Mouse (Mus musculus): Measurements from ENCODE around the gene Tspan33. TPM values are rescaled to one million over a fixed set of nuclear protein-coding genes. Genes with fewer than 3 reads are reported as not detected.

Tspan33 gene
- polyA plus RNA-seq, 1 experiment from 2014 or later: 10.1 TPM

DNA sequence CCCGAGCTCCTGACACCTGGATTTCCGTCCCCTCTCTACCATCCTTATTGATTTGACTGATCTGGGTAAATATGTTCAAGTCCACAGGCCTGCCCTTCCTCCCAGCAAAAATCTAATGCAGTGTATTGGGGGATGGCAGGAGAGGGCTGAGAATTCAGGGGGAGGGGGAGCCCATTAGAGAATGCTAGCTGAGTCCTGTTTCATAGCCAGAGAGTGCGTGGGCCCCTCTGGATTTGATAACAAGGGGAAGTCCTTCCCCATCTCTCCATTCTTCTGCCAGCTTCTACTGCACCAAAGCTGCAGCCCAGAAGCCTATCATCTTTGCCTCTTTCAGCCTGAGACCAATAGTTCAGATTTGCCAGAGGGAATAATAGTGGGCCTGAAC is 1.3 kb downstream of the Tspan33 start:
- H3K4me3 ChIP-seq (ENCODE audit: low read depth, low read length): no peak overlapping the region
- WGBS: 55% methylated on average over 3 of the region's 3 CpGs
- peak overlapping the region; percentile 92 for H3K4me2 ChIP-seq (ENCODE audit: low read length)

DNA sequence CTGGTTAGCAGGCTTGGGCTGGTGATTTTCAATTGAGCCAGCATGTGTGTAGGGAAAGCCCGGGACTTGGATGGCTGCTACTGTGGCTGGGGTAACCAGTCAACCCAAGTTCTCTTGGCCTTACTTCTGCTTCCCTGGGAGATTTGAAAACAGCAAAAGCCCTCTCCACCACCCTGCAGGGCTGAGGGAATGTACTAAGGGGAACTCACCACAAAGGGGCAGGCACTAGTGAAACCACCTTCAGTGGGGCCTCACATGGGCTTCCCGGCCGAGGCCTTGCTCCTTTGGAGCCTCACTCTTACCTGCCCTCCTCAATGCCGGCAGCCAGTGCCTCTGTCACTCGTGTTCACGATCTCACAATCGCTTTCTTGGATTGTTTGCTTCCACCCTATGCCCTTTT is 2.0 kb downstream of the Tspan33 start:
- Histone ChIP-seq H3K9me3 (replicated peaks; ENCODE audit: control insufficient read depth, low read length, poor library complexity, severe bottlenecking) (no peaks in the 10 kb centered on the region), H3K27me3 (ENCODE audit: control insufficient read depth, insufficient read depth, low read depth, low read length) (no peaks in the 10 kb centered on the region; the same call in 1 of the 2 replicates), H3K4me1 (ENCODE audit: control insufficient read depth, insufficient read depth, low read length) (peaks cover 9% of the 10 kb centered on the region), H3K4me3 (ENCODE audit: low read depth, low read length) (no peak overlapping the region), H3K4me2 (ENCODE audit: low read length) (no peak overlapping the region), H3K9ac (ENCODE audit: low read depth, low read length) (no peak overlapping the region), H3K36me3 (ENCODE audit: control insufficient read depth, insufficient read depth, low read length) (no peaks in the 10 kb centered on the region), H3K27ac (ENCODE audit: low read length) (no peak overlapping the region)
- ATAC-seq: no peak
- 79% methylated on average over 7 of the region's 7 CpGs for WGBS

More for the DNA sequence above, 1.3 kb downstream of the Tspan33 start:
- no peaks in the 10 kb centered on the region for H3K36me3 ChIP-seq (ENCODE audit: control insufficient read depth, insufficient read depth, low read length)
- H3K27ac ChIP-seq (ENCODE audit: low read length): no peak overlapping the region
- no peak overlapping the region for H3K9ac ChIP-seq (ENCODE audit: low read depth, low read length)
- no peak for ATAC-seq
- no peaks in the 10 kb centered on the region for H3K9me3 ChIP-seq (replicated peaks; ENCODE audit: control insufficient read depth, low read length, poor library complexity, severe bottlenecking)
- peaks cover 9% of the 10 kb centered on the region for H3K4me1 ChIP-seq (ENCODE audit: control insufficient read depth, insufficient read depth, low read length)
- H3K27me3 ChIP-seq (ENCODE audit: control insufficient read depth, insufficient read depth, low read depth, low read length): no peaks in the 10 kb centered on the region; the same call in 1 of the 2 replicates

DNA sequence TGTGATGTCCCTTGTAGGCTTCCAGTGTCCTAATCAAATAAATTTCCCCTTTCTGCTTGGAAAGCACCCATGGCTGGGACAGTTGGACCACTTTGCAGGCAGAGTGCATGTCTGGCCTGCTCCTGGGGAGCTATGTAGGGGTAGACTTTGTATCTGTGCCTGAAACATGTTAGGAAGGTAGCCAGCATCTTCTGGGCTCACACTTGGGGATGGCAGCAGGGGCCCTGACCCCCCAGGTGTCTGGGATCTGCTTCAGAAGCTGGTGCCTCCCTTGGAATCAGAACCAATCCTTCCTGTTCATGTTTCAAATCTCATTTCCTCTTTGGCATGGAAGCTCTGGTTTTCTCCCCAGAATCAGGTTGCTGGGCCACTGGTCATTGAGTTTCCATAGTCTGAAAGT is 3.1 kb downstream of the Tspan33 start:
- no peak for ATAC-seq
- Histone ChIP-seq H3K36me3 (ENCODE audit: control insufficient read depth, insufficient read depth, low read length) (no peaks in the 10 kb centered on the region), H3K27ac (ENCODE audit: low read length) (no peak overlapping the region), H3K4me2 (ENCODE audit: low read length) (no peak overlapping the region), H3K9ac (ENCODE audit: low read depth, low read length) (no peak overlapping the region), H3K4me1 (ENCODE audit: control insufficient read depth, insufficient read depth, low read length) (peaks cover 9% of the 10 kb centered on the region), H3K9me3 (replicated peaks; ENCODE audit: control insufficient read depth, low read length, poor library complexity, severe bottlenecking) (no peaks in the 10 kb centered on the region), H3K4me3 (ENCODE audit: low read depth, low read length) (no peak overlapping the region), H3K27me3 (ENCODE audit: control insufficient read depth, insufficient read depth, low read depth, low read length) (no peaks in the 10 kb centered on the region; the same call in 1 of the 2 replicates)

DNA sequence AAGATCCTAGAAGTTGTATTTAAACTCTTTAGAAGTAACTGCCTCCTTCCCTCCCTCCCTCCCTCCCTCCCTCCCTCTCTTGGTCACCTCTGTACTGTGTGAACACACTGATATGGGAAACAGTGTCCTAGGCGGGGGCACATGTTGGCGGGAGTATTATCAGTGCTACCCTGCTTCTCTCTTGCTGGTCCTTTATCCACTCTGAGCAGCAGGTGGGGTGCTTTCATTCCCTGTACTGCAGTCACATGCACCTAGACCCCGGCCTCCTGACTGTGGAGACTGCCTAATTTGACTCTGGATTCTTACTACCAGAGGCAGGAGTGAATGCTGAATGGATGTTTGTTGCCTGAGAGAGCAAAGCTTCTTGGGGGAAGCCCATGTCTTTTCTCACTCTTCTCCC is 3.5 kb downstream of the Tspan33 start:
- Histone ChIP-seq H3K36me3 (ENCODE audit: control insufficient read depth, insufficient read depth, low read length) (no peaks in the 10 kb centered on the region), H3K4me2 (ENCODE audit: low read length) (no peak overlapping the region), H3K4me1 (ENCODE audit: control insufficient read depth, insufficient read depth, low read length) (peaks cover 9% of the 10 kb centered on the region), H3K27ac (ENCODE audit: low read length) (no peak overlapping the region), H3K9ac (ENCODE audit: low read depth, low read length) (no peak overlapping the region), H3K4me3 (ENCODE audit: low read depth, low read length) (no peak overlapping the region), H3K27me3 (ENCODE audit: control insufficient read depth, insufficient read depth, low read depth, low read length) (no peaks in the 10 kb centered on the region; the same call in 1 of the 2 replicates), H3K9me3 (replicated peaks; ENCODE audit: control insufficient read depth, low read length, poor library complexity, severe bottlenecking) (no peaks in the 10 kb centered on the region)
- no peak for ATAC-seq
- WGBS: 49% methylated on average over 3 of the region's 3 CpGs

DNA sequence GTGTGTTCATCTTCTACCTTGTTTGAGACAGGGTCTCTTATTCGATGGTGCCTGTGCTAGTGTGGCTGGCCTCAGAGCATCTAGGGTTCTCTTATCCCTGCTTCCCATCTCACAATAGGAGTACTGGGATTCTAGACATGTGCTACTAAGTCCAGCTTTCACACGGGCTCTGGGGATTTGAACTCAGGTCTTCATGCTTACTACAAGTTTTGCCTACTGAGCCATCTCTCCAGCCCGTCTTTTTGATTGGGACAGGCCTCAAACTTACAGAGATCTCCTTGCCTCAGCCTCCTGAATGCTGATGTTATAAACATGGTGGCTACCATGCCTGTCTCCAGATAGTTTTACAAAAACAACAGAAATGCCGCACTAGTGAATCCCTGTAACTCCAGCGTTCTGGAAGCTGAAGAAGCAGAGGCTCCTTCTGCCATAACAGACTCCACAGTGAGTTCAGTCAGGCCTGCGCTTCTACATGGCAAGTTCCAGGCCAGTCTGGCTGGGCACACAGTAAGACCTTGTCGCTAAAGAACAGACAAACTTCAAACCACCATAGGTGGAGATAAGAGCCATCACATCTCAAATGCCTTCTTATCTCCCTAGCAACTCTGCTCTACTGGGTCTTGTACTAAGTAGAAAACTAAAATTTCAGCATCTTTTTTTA is 5.2 kb downstream of the Tspan33 start:
- no peaks in the 10 kb centered on the region for H3K36me3 ChIP-seq (ENCODE audit: control insufficient read depth, insufficient read depth, low read length)
- no peaks in the 10 kb centered on the region for H3K9me3 ChIP-seq (replicated peaks; ENCODE audit: control insufficient read depth, low read length, poor library complexity, severe bottlenecking)
- no peak overlapping the region for H3K4me2 ChIP-seq (ENCODE audit: low read length)
- H3K27ac ChIP-seq (ENCODE audit: low read length): no peak overlapping the region
- 94% methylated on average over 7 of the region's 7 CpGs for WGBS
- no peaks in the 10 kb centered on the region for H3K27me3 ChIP-seq (ENCODE audit: control insufficient read depth, insufficient read depth, low read depth, low read length)
- no peak for ATAC-seq
- H3K4me3 ChIP-seq (ENCODE audit: low read depth, low read length): no peak overlapping the region
- peaks cover 6% of the 10 kb centered on the region for H3K4me1 ChIP-seq (ENCODE audit: control insufficient read depth, insufficient read depth, low read length)
- H3K9ac ChIP-seq (ENCODE audit: low read depth, low read length): no peak overlapping the region

DNA sequence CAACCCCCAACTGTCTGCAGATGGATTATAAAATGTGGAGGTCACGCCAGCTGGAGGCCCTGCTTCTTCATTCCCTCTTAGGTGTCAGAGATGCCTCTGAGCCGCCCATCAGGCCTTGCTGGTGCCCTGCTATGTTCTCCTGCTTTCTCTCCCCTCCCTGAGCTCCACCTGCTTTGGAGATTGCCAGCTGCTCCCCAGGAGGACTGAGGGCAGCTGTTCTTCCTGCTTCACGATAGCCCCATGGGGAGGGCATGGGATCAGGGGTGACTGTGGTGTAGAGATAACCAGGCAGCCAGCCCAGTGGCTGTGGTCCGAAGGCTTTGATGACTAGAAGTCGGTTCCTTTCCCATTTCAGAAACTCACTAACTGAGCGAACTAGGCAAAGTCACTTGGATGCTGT is 7.0 kb downstream of the Tspan33 start:
- Histone ChIP-seq H3K9ac (ENCODE audit: low read depth, low read length) (no peak overlapping the region), H3K4me2 (ENCODE audit: low read length) (no peak overlapping the region), H3K4me1 (ENCODE audit: control insufficient read depth, insufficient read depth, low read length) (no peaks in the 10 kb centered on the region), H3K27me3 (ENCODE audit: control insufficient read depth, insufficient read depth, low read depth, low read length) (no peaks in the 10 kb centered on the region), H3K4me3 (ENCODE audit: low read depth, low read length) (no peak overlapping the region), H3K27ac (ENCODE audit: low read length) (no peak overlapping the region), H3K36me3 (ENCODE audit: control insufficient read depth, insufficient read depth, low read length) (no peaks in the 10 kb centered on the region), H3K9me3 (replicated peaks; ENCODE audit: control insufficient read depth, low read length, poor library complexity, severe bottlenecking) (no peaks in the 10 kb centered on the region)
- no peak for ATAC-seq
- 71% methylated on average over 6 of the region's 6 CpGs for WGBS

DNA sequence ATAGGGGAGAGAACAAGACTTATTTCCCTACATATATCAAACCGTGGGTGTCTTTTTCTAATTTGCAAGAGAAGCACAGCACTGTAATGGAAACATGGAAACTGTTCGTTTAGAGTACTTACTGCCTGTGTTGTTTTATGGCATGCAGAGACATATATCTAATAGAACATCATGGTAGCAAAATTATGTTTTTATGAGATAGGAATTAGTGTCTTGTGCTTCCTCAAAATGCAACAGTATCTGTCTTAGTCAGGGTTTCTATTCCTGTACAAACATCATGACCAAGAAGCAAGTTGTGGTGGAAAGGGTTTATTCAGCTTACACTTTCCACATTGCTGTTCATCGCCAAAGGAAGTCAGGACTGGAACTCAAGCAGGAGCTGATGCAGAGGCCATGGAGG is 8.1 kb downstream of the Tspan33 start:
- H3K36me3 ChIP-seq (ENCODE audit: control insufficient read depth, insufficient read depth, low read length): no peaks in the 10 kb centered on the region

DNA sequence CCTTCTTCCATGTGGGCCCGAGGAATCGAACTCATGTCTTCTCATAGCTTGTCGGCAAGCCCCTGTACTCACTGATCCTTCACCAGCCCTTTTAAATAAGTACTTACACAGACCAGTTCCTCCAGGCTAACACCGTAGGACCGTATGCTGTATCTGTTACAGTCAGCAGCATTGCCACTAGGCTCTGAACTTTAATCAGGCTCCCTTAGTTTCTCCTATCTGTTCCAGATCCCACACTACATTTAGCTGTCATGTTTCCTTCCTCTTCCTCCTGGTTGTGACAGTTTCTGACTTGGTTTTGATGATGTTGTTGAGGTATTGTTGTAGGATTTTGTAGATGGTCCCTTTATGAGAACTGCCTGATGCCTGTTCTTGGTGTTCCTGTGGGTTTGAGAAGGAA is 10.1 kb downstream of the Tspan33 start:
- Histone ChIP-seq H3K27ac (ENCODE audit: low read length) (no peak overlapping the region), H3K9me3 (replicated peaks; ENCODE audit: control insufficient read depth, low read length, poor library complexity, severe bottlenecking) (no peaks in the 10 kb centered on the region), H3K4me1 (ENCODE audit: control insufficient read depth, insufficient read depth, low read length) (no peaks in the 10 kb centered on the region; the same call in 1 of the 2 replicates), H3K4me3 (ENCODE audit: low read depth, low read length) (no peak overlapping the region), H3K27me3 (ENCODE audit: control insufficient read depth, insufficient read depth, low read depth, low read length) (no peaks in the 10 kb centered on the region), H3K4me2 (ENCODE audit: low read length) (no peak overlapping the region), H3K36me3 (ENCODE audit: control insufficient read depth, insufficient read depth, low read length) (no peaks in the 10 kb centered on the region), H3K9ac (ENCODE audit: low read depth, low read length) (no peak overlapping the region)
- no peak for ATAC-seq
- WGBS: 87% methylated on average over 5 of the region's 5 CpGs

More for the DNA sequence above, 8.1 kb downstream of the Tspan33 start:
- Histone ChIP-seq H3K4me1 (ENCODE audit: control insufficient read depth, insufficient read depth, low read length) (no peaks in the 10 kb centered on the region), H3K9ac (ENCODE audit: low read depth, low read length) (no peak overlapping the region), H3K4me2 (ENCODE audit: low read length) (no peak overlapping the region), H3K9me3 (replicated peaks; ENCODE audit: control insufficient read depth, low read length, poor library complexity, severe bottlenecking) (no peaks in the 10 kb centered on the region), H3K27ac (ENCODE audit: low read length) (no peak overlapping the region), H3K4me3 (ENCODE audit: low read depth, low read length) (no peak overlapping the region), H3K27me3 (ENCODE audit: control insufficient read depth, insufficient read depth, low read depth, low read length) (no peaks in the 10 kb centered on the region)
- WGBS: 94% methylated on average over 3 of the region's 3 CpGs
- no peak for ATAC-seq

DNA sequence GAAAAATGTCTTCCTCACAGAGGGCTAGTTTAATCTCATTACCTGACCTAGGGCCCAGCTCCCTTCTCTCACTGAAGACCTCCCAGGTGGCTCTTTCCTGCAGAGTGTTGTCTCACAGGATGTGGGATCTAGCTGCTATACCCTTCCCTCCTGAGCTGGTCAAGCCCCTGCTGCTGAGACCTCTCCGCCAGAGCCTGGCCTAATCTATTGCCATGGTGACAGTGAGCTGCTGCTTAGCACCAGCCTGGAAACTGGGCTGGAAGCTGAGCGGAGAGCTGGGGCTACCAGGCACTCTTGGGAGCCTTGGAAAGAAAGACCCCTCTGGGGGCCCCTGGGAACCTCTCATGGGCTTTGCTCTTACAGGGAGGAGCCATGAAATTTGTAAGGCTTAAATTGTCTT is 13.9 kb downstream of the Tspan33 start:
- Histone ChIP-seq H3K9me3 (replicated peaks; ENCODE audit: control insufficient read depth, low read length, poor library complexity, severe bottlenecking) (no peaks in the 10 kb centered on the region), H3K27me3 (ENCODE audit: control insufficient read depth, insufficient read depth, low read depth, low read length) (no peaks in the 10 kb centered on the region), H3K4me2 (ENCODE audit: low read length) (no peak overlapping the region), H3K27ac (ENCODE audit: low read length) (no peak overlapping the region), H3K36me3 (ENCODE audit: control insufficient read depth, insufficient read depth, low read length) (no peaks in the 10 kb centered on the region), H3K9ac (ENCODE audit: low read depth, low read length) (no peak overlapping the region), H3K4me3 (ENCODE audit: low read depth, low read length) (no peak overlapping the region), H3K4me1 (ENCODE audit: control insufficient read depth, insufficient read depth, low read length) (no peaks in the 10 kb centered on the region; the same call in 1 of the 2 replicates)
- peak; percentile 74 for ATAC-seq
- 7% methylated on average over 2 of the region's 2 CpGs for WGBS

All from midbrain, embryonic 16.5 days (tissue).